Mouse (Mus musculus) urinary bladder, postnatal 14 days (tissue): Measurements from ENCODE around the gene Pif1.

Experiments
- DNase-seq: peaks from one replicate; pipeline ENCODE4 v3.0.0; 2021; ENCODE audit warnings: low spot score

Gene Pif1

GRCm38 (mm10) chr9:65598765-65599249, 11.8 kb downstream of the Pif1 start:
- peak; percentile 51 for DNase-seq

- no peak for DNase-seq
Observed at GRCm38 (mm10) chr9:65600951-65601350, 14.0 kb downstream of the Pif1 start.

GRCm38 (mm10) chr9:65603401-65604102, 16.6 kb downstream of the Pif1 start:
- DNase-seq = no peak

GRCm38 (mm10) chr9:65605471-65606136, 18.6 kb downstream of the Pif1 start:
- DNase-seq = peak; percentile 71

DNA sequence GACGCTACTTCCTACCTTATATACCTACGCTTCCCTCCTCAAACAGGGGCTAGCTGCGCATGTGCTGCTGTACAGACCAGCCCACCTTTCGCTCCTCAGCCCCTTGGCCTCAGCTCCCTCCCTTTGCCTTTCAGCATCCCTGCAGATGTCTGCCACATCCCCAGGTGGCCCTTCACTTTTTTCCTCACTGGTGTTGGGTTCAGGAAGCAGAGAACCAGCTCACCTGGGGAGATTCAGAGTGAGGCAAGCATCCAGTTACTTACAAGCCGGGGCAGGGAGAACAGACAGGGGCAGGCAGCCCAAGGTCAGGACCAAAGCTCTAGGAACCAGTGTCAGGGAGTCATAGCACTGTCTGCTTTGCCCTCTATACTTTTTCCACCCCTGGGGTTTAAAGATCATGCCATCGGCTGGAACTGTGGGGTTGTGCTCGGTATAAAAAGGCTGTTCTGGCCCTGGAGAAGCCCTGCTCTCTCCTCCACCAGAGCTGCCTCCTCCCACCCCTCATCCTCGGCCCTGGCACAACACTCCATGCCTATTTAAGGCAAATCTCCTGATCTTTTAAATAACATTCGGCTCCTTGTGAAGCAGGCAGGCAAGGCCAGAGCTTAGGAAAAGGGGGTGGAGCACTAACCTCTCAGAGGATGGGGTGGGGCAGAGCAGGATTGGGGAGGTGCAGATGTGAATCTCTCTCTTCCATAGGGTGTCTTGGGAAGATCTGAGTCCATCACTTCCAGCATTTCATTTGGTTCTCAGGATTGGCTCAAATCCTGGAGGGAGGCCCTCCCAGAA, 19.6 kb downstream of the Pif1 start:
- no peak for DNase-seq

GRCm38 (mm10) chr9:65607120-65607519, 20.2 kb downstream of the Pif1 start:
- DNase-seq = no peak

DNA sequence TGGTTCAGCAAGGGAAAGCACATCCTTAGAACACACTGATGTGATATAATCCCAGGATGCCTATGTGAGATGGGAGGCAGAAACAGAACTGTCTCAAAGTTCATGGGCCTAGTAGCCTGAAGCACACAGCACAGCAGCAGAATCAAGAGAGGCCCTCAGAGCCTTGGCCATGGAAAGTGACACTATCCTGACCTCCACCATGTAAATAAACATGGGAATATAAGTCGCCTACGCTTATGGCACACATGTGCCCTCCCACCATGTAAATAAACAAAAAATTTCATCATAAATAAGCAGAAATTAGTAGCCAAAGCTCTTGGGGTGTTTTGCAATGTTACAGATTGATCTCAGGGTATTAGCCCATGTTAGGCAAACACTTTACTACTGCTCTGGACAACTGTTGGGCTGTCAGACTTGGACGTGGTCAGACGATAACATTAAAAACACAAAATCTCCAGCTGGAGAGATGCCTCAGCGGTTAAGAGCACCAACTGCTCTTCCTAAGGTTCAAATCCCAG, 25.1 kb downstream of the Pif1 start:
- DNase-seq = no peak

DNA sequence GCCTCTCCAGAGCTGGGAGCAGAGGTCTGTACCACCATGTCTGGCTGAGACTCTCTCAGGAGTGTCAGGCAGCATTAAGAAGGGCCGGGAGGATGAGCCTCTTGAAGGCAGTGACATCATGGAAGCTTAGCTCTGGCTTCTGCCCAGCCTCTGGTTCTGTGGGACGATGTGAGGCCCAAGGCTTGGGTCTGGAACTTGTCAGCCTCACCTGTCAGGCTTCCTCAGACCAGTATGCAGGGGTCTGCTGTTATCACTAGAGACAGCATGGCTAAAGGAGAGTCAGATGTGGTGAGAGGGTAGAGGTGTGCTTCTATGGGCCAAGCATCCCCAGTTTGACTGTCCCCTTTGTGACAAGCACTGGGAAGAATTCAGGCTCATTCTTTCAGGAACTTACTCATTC, 26.1 kb downstream of the Pif1 start:
- DNase-seq = no peak

DNA sequence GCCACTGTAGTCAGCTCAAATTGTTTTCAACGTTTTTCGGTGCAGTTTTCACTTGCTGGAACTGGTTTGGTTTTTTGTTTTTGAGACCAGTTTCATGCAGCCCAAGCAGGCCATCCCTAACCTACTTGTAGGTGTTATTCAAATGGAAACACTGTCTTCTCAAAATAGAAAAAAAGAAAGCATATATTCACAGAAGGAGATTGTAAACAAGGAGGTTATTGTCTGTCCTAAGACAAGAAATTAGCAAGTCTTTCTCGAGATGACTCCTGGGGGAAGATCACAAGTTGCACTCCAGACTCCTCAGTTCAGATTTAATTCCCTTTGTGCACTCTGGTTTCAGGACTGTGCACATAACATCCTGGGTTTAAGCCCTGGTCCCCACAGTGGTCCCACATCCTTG, 32.4 kb downstream of the Pif1 start:
- no peak for DNase-seq

- no peak for DNase-seq
Observed at GRCm38 (mm10) chr9:65621196-65621595, 34.2 kb downstream of the Pif1 start.

DNA sequence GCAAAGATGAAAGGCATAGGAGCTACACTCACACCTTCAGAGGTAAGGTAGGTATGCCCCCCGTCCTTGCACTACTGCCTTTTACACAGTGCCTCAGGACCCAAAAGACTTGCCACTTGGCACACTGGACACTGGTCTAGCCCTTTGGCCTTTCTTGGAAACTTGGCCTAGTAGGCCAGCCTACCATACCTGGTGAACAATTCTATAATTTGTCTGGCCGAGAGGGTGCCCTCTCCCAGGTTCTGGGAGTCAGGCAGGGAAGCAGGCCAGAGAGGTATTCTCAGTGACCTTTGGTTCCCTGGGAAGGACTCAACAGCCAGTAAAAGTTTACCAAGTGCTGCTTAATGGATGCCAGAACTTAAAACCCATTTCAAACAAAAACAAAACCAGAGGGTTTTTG, 34.7 kb downstream of the Pif1 start:
- no peak for DNase-seq

DNA sequence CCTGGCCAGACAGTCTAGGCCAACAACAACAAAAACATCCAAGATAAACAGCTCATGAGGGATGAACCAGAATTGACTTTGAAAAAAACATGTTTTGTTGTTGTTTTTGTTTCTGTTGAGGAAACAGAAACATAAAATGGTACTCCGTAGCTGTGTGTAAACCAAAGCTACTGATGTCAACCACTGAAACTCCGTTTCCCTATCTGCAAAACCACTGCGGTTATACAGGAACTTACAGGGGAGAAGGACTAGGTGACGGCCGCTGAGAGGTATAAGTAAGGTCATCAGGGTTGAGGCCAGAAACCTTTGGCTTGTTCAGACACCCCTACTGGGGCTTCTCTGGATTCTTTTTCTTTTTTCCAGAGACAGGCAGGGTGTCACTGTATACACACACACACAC, 35.9 kb downstream of the Pif1 start:
- no peak for DNase-seq

DNA sequence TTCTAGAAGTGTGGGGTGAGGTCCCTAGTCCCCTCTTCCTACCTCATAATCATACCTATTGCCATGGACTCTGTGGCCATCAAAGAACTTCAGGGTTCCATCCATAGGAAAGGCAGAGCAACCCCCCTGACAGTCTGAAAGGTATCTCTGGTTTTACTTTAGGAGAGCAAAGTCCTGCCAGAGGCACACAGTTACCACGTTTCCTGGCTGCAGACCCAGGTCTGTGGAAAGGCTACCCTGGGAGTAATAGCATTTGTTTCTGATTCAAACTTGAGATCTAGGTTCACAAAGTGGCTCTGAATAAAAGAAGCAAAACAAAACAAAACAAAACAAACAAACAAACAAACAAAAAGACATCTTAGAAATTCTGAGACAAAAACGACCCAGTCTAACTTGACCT, 37.3 kb downstream of the Pif1 start:
- no peak for DNase-seq

GRCm38 (mm10) chr9:65629025-65629766, 42.2 kb downstream of the Pif1 start, which contains the start of gene Rbpms2:
Rbpms2 (plus strand) TSS chr9:65629648.
- peak; percentile 43 for DNase-seq

DNA sequence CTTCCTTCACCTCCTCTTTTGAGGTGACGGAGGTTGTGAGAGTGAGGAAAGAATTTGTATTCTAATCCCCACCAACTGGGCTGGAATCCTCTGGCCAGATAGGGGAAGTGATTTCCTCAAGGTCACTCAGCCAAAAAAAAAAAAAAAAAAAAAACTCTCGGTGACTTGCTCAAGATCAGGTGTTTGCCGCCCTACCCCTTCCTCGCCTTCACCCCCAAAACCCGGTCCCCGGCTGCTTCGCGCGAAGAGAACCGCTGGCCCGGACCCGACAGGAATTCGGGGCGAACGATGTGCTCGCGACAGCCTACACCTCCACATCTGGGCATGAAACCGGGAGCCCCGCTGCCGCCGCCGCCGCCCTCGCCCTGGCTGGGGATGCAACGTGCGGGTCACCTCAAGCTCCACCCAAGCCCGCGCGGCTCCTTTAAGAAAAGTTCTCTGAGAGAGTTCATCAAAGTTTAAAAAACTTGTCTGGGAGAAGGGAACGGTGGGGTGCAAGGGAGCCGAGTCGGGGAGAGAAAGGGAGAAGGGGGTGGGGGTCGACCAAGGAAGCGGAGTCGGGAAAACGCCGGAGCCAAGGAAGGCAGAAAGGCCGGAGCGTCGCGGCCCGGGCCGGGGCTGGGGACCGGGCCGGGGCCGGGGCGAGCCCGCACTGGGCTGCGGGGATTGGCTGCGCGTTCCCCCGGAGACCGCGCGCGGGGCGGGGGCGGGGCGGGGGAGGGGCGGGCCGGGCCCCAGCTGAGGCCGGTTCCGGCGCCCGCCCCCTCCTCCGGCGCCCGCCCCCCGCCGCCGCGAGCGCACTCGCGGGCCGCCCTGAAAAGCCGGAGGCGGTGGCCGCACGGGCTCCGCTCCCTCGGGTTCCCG, 43.0 kb downstream of the Pif1 start:
- peak; percentile 42 for DNase-seq

DNA sequence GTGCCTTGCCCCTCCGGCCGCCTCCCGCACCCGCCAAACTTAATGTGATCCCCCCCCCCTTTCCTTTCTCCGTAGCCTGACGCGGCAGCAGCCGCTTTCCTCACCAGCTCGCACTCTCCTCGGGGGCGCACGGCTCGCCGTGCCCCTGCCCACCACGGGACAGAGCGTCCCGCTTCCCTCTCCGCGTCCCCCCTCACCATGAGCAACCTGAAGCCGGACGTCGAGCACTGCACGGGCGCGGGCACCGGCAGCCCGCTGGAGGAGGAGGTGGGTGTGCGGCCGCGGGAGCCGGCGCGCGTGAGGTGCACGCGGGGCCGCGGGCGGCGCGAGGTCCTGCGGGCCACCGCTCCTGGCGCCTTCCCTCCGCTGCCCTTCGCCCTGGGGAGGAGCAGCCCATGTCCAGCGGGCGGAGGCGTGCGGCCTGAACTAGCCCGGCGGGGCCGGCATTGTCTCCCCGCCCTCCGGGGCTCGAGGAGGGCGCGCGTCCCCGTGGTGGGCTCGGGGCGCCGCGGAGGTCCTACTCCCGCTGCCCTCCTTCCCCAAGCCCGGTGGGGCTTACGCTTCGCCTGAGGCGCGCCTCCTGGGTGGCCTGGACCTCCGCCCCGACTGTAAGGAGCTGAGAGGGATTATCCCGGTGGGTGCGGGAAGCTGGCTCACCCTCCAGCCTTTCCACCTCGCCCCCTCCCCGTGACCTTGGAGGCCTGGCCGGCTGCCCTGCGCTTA, 43.8 kb downstream of the Pif1 start:
- DNase-seq = no peak

DNA sequence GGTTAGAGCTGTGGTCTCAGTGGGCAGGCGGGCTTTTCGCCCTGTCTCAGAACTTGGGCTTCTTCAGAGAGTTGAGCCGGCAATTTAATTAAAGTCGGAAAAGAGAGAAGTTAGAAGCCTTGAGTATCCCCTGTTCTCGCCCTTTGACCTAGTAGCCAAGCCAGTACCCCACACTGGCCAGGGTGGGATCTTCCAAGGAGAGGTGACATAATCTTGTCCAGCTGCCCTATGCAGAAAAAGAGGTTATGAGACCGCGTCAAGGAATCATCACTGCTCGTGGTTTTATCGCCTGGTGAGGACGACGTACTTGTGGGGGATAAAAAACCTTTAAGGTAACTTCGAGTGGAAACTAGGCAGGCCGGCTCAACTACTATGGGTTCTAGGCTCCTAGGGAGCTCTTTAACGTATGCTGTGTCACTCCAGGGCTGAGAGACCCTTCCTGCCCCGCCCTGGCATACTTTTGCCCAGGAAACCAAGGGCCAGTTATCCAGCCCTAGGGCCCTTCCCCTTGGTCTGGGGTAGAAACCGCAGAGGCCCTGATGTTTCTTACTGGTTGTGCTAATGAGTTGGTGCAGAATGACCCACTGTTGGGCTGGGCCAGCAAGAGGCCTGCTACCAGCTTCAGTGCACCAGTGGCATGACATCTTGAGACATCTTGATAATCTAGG, 44.5 kb downstream of the Pif1 start:
- DNase-seq = no peak

- DNase-seq = no peak
Observed at GRCm38 (mm10) chr9:65635766-65636165, 48.8 kb downstream of the Pif1 start.

DNA sequence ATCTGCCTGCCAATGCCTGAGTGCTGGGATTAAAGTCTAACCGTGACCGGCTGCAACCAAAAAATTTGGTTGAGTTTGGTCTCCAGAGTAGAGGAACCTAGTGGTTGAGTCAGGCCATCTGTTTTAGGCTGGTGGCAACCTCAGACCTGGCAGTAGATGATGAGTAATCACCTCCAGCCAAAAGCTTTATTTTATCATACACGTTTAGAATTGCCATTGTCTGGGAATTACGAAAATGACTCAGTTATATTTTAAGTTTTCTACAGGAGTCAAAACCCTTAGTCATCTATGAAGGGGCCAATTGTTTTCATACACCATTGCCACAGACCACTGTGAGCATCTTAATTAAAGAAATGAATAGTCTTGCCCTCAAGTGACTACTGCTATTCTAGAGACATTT, 50.0 kb downstream of the Pif1 start:
- DNase-seq = no peak

DNA sequence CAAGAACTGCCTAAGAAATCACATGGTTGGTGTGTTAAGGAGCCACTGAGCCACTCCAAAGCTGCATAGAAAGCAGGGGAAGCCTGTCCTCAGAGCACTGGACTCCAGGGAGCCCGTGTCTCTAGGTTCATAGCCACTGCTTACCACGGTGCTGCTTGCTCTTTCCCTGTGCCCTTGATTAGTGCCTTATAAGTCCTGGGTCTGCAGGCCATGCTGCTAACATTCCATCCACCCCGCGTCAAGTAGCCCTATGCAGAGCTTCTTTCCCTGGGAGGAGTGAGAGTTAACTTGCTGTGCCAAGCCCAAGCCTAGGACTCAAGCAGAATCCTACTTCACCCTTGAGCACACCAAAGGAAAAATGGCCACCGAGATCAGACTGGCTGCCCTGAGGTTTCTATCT, 52.1 kb downstream of the Pif1 start:
- no peak for DNase-seq
